Comparison of ENCODE assay signal across 20 mouse cellular contexts in genomic region chr17:84832346-84832745, GRCm38 (mm10).
"Had no signal": no experiment of that assay in that cellular context is flagged by ENCODE, and none has a peak within 500 bp of the region (broad histone marks: within the 10 kb centered on the region; RNA-seq: fewer than 3 reads in every experiment).

No protein-coding gene starts in this region.

- DNase-seq: kidney, adult 2 months; kidney, postnatal 25 days; layer of hippocampus, adult 9-11 months; liver, embryonic 13.5 days; lung, adult 2 months; lung, postnatal 14 days; lung, postnatal 4 days; right cerebral cortex, adult 18-20 months; right cerebral cortex, postnatal 14 days; right cerebral cortex, postnatal 4 days; thymus, adult 2 months; thymus, postnatal 14 days; thymus, postnatal 4 days had no signal

- H3K36me3 ChIP-seq: liver, embryonic 13.5 days; midbrain, embryonic 15.5 days; neural tube, embryonic 13.5 days had no signal

- H3K4me2 ChIP-seq: liver, embryonic 13.5 days; midbrain, embryonic 15.5 days; neural tube, embryonic 13.5 days had no signal

- H3K27ac ChIP-seq: kidney, postnatal 0 days; layer of hippocampus, adult 2 months; left cerebral cortex, adult 2 months; liver, embryonic 13.5 days; midbrain, embryonic 15.5 days; neural tube, embryonic 13.5 days; stomach, postnatal 0 days had no signal

- H3K9ac ChIP-seq: liver, embryonic 13.5 days; midbrain, embryonic 15.5 days; neural tube, embryonic 13.5 days had no signal

- H3K9me3 ChIP-seq: liver, embryonic 13.5 days; midbrain, embryonic 15.5 days; neural tube, embryonic 13.5 days had no signal

- H3K4me1 ChIP-seq: liver, embryonic 13.5 days; midbrain, embryonic 15.5 days; neural tube, embryonic 13.5 days had no signal

- H3K27me3 ChIP-seq: midbrain, embryonic 15.5 days; neural tube, embryonic 13.5 days had no signal

- H3K4me3 ChIP-seq: layer of hippocampus, adult 2 months; left cerebral cortex, adult 2 months; liver, embryonic 13.5 days; midbrain, embryonic 15.5 days; myocyte; neural tube, embryonic 13.5 days had no signal

- ATAC-seq: midbrain, embryonic 15.5 days had no signal
